Mouse (Mus musculus): ENCODE measurements at regions not wholly inside any gene's neighbourhood (a gene's known extent, or its start where the extent isn't known, plus 50 kb on each side); places are given as distances from the start of the nearest gene placed in this dataset.
"Not testable (repeated sequence)": the region's sequence is repeated elsewhere in the genome, so short reads cannot be mapped to it uniquely, and the experiment has no call there.

- no peak for DNase-seq
These were observed 347.7 kb downstream of the Cypt12 start for GRCm38 (mm10) chr3:18295921-18296320.

DNA sequence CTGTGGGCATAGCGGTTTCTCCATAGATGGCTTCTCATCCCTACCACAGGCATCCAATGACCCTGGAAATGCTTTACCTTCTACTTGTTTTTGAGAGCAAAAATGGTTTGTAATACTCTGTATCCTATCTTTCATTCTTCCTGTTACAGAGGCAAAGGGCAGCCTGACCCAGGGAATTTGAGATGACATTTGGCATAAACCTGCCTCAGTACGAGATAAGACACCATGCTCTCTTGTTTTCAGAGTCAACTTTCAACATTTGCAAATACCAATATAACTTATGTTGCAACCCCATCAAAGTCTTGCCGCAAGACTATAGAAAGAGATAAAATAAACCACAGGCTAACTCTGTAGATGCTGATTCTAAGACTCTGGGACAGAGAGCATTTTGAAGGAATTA lies 350.5 kb downstream of the Cypt12 start:
- DNase-seq, result no peak

- no peak for DNase-seq
These were observed 351.3 kb downstream of the Cypt12 start for GRCm38 (mm10) chr3:18299502-18299901.

DNA sequence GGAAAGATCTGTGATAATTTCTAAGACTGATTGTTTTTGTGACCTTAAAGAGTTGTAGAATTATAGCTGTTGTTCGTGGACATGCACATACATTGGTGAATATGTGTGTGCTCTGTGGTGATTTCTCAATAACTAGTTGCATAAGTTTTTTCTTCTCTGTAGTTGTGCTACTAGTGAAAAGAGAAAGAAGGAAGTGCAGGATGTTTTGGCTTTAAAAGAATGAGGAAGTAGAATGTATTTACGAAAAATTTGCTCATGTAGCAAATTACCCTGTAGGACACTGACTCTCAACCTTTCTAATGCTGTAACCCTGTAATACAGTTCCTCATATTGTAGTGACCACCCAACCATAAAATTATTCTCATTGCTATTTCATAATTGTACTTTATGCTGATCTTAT lies 371.2 kb downstream of the Cypt12 start:
- no peak for DNase-seq

GRCm38 (mm10) chr3:18333182-18333581 lies 385.0 kb downstream of the Cypt12 start:
- no peak for DNase-seq

DNA sequence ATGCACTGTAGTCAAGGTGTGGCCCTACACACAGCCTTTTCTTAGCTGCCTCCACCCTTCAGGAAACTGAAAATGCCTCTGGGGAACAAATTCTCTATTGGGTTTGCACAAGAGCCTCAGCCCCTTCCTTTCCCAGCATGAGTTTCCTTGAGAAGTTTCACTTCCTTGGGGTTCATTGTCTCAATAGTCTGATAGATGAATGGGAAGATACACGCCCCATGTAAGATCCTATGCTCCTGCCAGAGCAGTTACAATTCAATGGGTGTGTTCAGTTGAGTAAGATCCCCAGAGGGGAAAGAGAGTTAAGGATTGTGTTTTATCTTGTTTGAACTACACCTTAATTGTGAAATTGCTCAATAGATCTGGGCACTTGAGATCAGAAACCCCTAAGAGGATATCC lies 391.0 kb downstream of the Cypt12 start:
- no peak for DNase-seq

- DNase-seq, result no peak
These were observed 393.5 kb downstream of the Cypt12 start for GRCm38 (mm10) chr3:18341757-18342156.

DNA sequence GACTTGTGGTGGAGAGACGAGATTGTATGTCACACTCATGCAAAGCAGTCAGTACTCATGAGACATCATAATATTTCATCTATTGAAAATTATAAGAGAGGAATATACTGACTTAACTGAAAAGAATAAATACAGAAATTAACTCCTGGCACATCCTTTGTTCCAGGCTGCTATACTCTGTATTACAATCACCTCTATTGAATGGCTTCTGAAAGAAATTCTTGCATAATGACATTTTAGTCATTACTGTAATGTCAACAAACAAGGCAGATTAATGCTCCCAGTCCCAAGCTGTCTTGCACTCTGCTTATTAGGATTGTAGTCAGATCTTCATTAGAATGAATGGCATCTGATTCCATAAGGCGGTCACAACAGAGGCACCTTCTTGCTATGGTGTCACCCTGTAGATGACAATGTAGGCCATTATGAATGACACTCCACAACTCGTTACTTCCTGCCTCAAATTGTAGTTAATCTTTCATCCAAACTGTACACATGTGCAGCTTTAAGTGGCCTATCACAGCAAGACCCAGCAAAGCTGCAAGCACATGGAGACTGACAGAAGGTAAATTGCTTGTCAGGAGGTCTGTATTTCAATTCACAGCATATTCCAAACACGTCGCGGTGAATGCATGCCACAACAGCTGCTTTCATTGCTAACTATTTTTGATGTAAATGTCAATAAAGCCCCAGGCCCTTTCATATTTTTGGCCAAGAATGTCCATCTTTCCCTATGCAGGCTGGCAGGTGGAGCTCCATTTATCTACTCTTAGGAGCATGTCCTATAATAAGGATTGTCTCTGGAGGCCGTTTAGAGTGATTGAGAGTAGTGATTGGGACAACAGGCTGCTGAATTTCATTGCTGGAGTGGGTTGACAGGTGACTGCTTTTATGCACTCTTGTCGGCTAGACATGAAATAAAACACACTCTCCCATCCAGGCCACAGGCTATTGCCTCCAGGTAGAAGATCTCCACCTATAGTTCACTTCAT lies 430.1 kb downstream of the Cypt12 start:
- no peak for DNase-seq

DNA sequence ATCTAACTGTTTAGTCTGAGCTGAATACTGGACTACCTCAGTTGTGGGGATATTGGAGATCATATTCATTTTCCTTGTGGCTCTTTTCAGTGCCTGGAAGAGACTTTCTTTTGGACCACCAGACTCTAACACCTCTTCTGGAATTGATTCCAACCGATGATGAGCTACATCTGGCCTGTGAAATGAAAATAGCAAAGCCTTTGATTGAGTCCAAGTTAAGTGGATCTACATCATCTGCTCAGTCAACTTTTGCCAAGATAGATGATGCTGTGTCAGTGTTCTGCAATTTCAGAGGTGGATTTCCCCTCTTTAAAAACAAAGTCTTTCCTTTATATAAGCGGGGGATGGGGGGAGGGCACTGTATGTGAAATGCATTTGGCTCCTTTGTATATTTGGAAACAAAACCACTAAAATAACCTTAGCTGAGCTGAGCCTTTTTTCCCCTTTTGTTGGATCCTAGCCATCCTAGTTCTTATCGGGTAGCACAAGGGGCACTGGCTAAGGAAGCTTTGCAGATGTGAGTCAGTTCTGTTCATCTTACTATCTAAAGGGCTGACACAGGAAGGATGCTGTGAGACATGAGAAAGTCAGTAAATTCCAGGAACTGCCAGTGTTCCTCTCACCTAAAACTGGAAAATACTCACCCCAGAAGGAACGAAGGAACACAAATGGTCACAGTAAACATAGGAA lies 473.8 kb downstream of the Cypt12 start:
- no peak for DNase-seq

GRCm38 (mm10) chr3:18428908-18429307 lies 480.7 kb downstream of the Cypt12 start:
- no peak for DNase-seq

DNA sequence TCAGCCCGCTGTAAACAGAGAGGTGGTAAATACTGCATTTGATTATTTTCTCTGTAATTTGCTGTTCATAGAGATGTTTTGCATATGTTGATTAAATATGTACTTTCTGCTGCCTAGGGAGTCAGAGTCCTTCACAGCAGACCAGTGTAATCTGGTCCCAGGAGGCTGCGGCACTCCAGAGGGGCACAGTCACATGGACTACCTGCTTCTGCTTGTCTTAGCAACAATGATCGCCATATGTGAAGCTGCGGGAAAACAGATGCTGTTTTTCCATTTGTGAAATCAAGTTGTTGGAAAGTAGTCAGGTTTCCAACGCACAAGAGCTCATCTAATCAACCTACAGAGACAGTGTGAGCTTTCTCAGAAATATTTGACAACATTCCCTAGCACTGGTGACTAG lies 490.6 kb downstream of the Cypt12 start:
- DNase-seq, result no peak

DNA sequence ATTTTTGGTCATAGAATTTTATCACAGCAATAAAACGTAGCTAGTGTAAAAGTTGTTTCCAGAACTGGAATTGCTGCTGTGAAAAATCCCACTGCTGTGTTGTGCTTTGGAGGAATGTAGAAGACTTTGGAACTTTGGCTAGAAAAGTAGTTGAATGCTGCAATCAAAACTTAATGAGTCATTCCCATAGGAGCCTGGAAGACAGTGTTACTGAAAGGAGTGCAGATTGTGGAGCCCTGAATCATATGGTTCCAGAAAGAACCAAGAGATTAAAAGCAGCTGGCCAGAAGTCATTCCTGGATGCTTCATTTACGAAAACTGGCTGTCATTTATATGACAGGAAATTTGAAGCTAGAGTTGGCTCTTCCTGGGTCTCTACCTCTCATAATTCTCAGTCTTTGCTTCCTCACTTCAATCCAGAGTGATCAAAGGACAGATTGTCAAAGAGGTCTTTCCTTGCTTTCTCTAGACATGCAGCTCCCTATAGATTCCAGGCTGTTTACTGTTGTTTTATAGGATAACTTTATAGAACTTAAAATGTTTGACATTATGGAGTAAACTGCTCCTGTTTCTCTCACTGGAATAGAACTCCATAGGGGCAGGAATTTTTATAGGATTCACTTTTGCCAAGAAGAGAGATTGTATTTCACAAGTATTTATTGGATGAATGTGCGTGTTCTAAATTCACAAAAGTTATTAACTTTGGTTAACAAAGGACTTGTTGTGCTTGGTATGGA lies 504.2 kb downstream of the Cypt12 start:
- no peak for DNase-seq

- DNase-seq, result no peak
These were observed 505.2 kb downstream of the Cypt12 start for GRCm38 (mm10) chr3:18453220-18453985.

- DNase-seq, result no peak
These were observed 505.7 kb downstream of the Cypt12 start for GRCm38 (mm10) chr3:18453986-18454291.

- not testable (repeated sequence) for DNase-seq
These were observed 506.5 kb downstream of the Cypt12 start for GRCm38 (mm10) chr3:18454558-18455191.

GRCm38 (mm10) chr3:18456033-18456690 lies 508.0 kb downstream of the Cypt12 start:
- DNase-seq, result no peak

DNA sequence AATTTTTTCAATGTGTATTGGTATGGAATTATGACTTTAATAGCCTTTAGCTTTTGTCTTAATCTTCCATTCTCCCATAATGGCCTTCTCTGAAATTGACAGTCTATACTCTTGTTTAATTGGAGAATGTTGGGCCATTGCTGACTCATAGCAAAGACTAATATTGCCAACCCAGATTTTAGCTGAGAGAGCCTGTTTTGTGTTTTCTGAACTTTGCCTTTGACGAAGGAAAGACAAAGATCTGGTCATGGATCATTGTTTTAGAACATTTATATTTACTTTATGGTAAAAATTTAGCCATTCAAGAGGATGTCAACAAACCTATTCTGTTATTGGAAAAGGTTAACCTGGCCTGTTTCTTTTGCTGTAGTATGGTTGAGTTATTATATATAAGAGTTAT lies 512.1 kb downstream of the Cypt12 start:
- DNase-seq, result no peak

- no peak for DNase-seq
These were observed 523.6 kb downstream of the Cypt12 start for GRCm38 (mm10) chr3:18471846-18472245.

- no peak for DNase-seq
These were observed 531.3 kb downstream of the Cypt12 start for GRCm38 (mm10) chr3:18479557-18479956.

DNA sequence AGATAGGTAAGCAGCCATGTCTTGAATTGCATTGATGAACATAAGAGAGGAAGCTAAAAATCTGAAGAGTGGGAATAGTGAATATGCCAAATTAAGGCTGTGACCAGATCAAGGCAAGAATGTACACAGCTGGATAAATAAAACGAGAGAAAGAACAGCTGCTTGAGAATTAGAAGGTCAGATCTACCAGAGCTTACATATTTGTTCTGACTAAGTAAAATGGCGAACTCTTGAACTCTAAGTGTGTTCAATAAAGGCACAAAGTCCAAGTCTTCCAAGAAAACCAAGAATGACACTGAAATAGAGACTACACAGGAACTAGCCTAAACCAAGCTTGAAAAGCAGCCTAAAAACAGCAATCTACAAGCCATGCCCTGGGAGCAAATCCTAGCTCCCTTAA lies 533.8 kb downstream of the Cypt12 start:
- no peak for DNase-seq

DNA sequence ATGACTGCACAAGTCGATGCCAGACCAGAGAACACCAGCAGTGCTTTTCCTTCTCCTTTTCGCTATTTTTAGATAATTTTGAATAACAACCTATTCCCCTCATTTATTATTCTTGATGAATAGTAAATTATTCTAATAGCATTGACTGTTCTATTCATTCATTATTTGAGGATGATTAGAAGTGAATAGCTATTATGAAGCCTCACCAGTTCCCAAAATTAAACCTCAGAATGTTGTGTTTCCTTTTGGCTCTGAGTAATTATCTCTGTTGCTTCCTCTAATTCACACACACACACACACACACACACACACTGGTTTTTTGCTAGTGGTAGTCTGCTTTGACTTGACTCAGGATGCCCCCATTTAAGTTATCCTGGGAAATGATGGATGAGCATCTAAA lies 540.7 kb downstream of the Cypt12 start:
- DNase-seq, result no peak

GRCm38 (mm10) chr3:18522562-18522961 lies 574.4 kb downstream of the Cypt12 start:
- DNase-seq, result no peak
